Mouse (Mus musculus) heart, embryonic 11.5 days (tissue): ENCODE data around the gene Lyst. TPM values are rescaled to one million over a fixed set of nuclear protein-coding genes. Genes with fewer than 3 reads are reported as not detected.
A peak's percentile ranks its signal among the peaks of the same experiment; 100 is the strongest.

ENCODE experiments used
- ATAC-seq: fragments of 200-750 bp; cut with Nextera tagmentation; replicated peaks from 2 replicates; pipeline ENCODE4 v1.8.0; 2017; ENCODE audit warnings: moderate library complexity; ENCODE audit not compliant: insufficient number of reproducible peaks, low FRiP score, low TSS enrichment
- H3K27ac ChIP-seq: fragments of 300-500 bp; sonication (generic); 2 replicates; pipeline ENCODE4 v1.5.1; 2014; ENCODE audit warnings: mild to moderate bottlenecking, low read depth, low read length
- H3K27me3 ChIP-seq: fragments of 300-500 bp; sonication (generic); 2 replicates; pipeline ENCODE4 v1.6.1; 2014; ENCODE audit warnings: mild to moderate bottlenecking, low read length, mixed read lengths; ENCODE audit not compliant: control insufficient read depth, insufficient read depth
- H3K36me3 ChIP-seq: fragments of 300-500 bp; sonication (generic); 2 replicates; pipeline ENCODE4 v1.6.1; 2014; ENCODE audit warnings: mild to moderate bottlenecking, low read length, moderate library complexity, mixed read lengths; ENCODE audit not compliant: control insufficient read depth, insufficient read depth
- H3K4me1 ChIP-seq: fragments of 300-500 bp; sonication (generic); 2 replicates; pipeline ENCODE4 v1.6.1; 2014; ENCODE audit warnings: low read length; ENCODE audit not compliant: control insufficient read depth, insufficient read depth
- H3K4me2 ChIP-seq: fragments of 300-500 bp; sonication (generic); 2 replicates; pipeline ENCODE4 v1.6.1; 2014; ENCODE audit warnings: mild to moderate bottlenecking, moderate library complexity
- H3K4me3 ChIP-seq: fragments of 300-500 bp; sonication (generic); 2 replicates; pipeline ENCODE4 v1.5.1; 2014; ENCODE audit warnings: low read depth, low read length
- H3K9ac ChIP-seq: fragments of 300-500 bp; sonication (generic); 2 replicates; pipeline ENCODE4 v1.6.1; 2014; ENCODE audit warnings: mild to moderate bottlenecking, low read depth, low read length, moderate library complexity
- H3K9me3 ChIP-seq: fragments of 300-500 bp; sonication (generic); replicated peaks from 2 replicates; pipeline ENCODE4 v1.6.1; 2016; ENCODE audit warnings: low read length; ENCODE audit not compliant: control insufficient read depth
- WGBS: fragments of 180-500 bp; shearing (Covaris S2); extraction: QIAGEN DNeasy Blood & Tissue Kit; methylation state at CpG from one replicate; pipeline ENCODE4 v1.1.7; 2014; ENCODE audit not compliant: insufficient replicate concordance; 5-methylcytosine and 5-hydroxymethylcytosine counted together
- polyA plus RNA-seq: library from polyadenylated mRNA; unstranded; fragments of >200 nt; fragmentation: Nextera tagmentation; extraction: Ambion mirVana; gene quantifications from 2 replicates; pipeline ENCODE4 v1.2.1, GENCODE M21; 2014

The Lyst gene
- polyA plus RNA-seq, 1 experiment from 2014 or later: 3.9 TPM

- Histone ChIP-seq H3K9ac (no peak overlapping the region), H3K4me2 (no peak overlapping the region), H3K4me3 (no peak overlapping the region), H3K9me3 (no peaks in the 10 kb centered on the region), H3K36me3 (no peaks in the 10 kb centered on the region), H3K27me3 (no peaks in the 10 kb centered on the region), H3K4me1 (no peaks in the 10 kb centered on the region), H3K27ac (no peak overlapping the region)
- ATAC-seq: no peak
- whole genome bisulfite sequencing: 82% methylated on average over 3 of the region's 3 CpGs
Observed at GRCm38 (mm10) chr13:13555196-13555595, 35.0 kb upstream of the Lyst start.

GRCm38 (mm10) chr13:13557001-13557743 lies 33.0 kb upstream of the Lyst start:
- Histone ChIP-seq H3K9me3 (no peaks in the 10 kb centered on the region), H3K4me2 (no peak overlapping the region), H3K27me3 (no peaks in the 10 kb centered on the region), H3K27ac (no peak overlapping the region), H3K4me3 (no peak overlapping the region), H3K9ac (no peak overlapping the region), H3K4me1 (no peaks in the 10 kb centered on the region), H3K36me3 (no peaks in the 10 kb centered on the region)
- 81% methylated on average over 5 of the region's 5 CpGs for WGBS
- ATAC-seq: no peak

- Histone ChIP-seq H3K4me2 (no peak overlapping the region), H3K9me3 (no peaks in the 10 kb centered on the region), H3K9ac (no peak overlapping the region), H3K36me3 (no peaks in the 10 kb centered on the region), H3K4me3 (no peak overlapping the region), H3K27me3 (no peaks in the 10 kb centered on the region), H3K4me1 (no peaks in the 10 kb centered on the region), H3K27ac (no peak overlapping the region)
- ATAC-seq: no peak
- 59% methylated on average over 2 of the region's 2 CpGs for WGBS
Observed at GRCm38 (mm10) chr13:13558251-13558650, 31.9 kb upstream of the Lyst start.

GRCm38 (mm10) chr13:13558900-13559299 lies 31.3 kb upstream of the Lyst start:
- H3K4me2 ChIP-seq: no peak overlapping the region
- H3K9ac ChIP-seq: no peak overlapping the region
- H3K4me1 ChIP-seq: no peaks in the 10 kb centered on the region
- no peaks in the 10 kb centered on the region for H3K36me3 ChIP-seq
- H3K9me3 ChIP-seq: no peaks in the 10 kb centered on the region
- H3K4me3 ChIP-seq: no peak overlapping the region
- WGBS: 70% methylated on average over 5 of the region's 5 CpGs
- no peak overlapping the region for H3K27ac ChIP-seq
- no peaks in the 10 kb centered on the region for H3K27me3 ChIP-seq
- no peak for ATAC-seq

- H3K27me3 ChIP-seq: no peaks in the 10 kb centered on the region
- no peak overlapping the region for H3K4me2 ChIP-seq
- ATAC-seq: no peak
- H3K9ac ChIP-seq: no peak overlapping the region
- no peak overlapping the region for H3K27ac ChIP-seq
- no peak overlapping the region for H3K4me3 ChIP-seq
- no peaks in the 10 kb centered on the region for H3K36me3 ChIP-seq
- WGBS: 84% methylated on average over 6 of the region's 6 CpGs
- no peaks in the 10 kb centered on the region for H3K4me1 ChIP-seq
- no peaks in the 10 kb centered on the region for H3K9me3 ChIP-seq
Observed at GRCm38 (mm10) chr13:13562571-13562970, 27.6 kb upstream of the Lyst start.

- Histone ChIP-seq H3K4me2 (no peak overlapping the region), H3K36me3 (no peaks in the 10 kb centered on the region), H3K27ac (no peak overlapping the region), H3K4me1 (peaks cover 11% of the 10 kb centered on the region; the same call in 1 of the 2 replicates), H3K9ac (no peak overlapping the region), H3K9me3 (no peaks in the 10 kb centered on the region), H3K27me3 (no peaks in the 10 kb centered on the region), H3K4me3 (no peak overlapping the region)
- WGBS: 49% methylated on average over 2 of the region's 2 CpGs
- ATAC-seq: no peak
Observed at GRCm38 (mm10) chr13:13564116-13564515, 26.1 kb upstream of the Lyst start.

- Histone ChIP-seq H3K27me3 (no peaks in the 10 kb centered on the region), H3K4me3 (no peak overlapping the region), H3K27ac (no peak overlapping the region), H3K9ac (no peak overlapping the region), H3K36me3 (no peaks in the 10 kb centered on the region), H3K9me3 (no peaks in the 10 kb centered on the region), H3K4me1 (peaks cover 15% of the 10 kb centered on the region; the same call in 1 of the 2 replicates), H3K4me2 (no peak overlapping the region)
- ATAC-seq: no peak
- WGBS: 58% methylated on average over 4 of the region's 4 CpGs
Observed at GRCm38 (mm10) chr13:13564541-13564940, 25.7 kb upstream of the Lyst start.

- H3K36me3 ChIP-seq: no peaks in the 10 kb centered on the region
- WGBS: 82% methylated on average over 6 of the region's 6 CpGs
- H3K9me3 ChIP-seq: no peaks in the 10 kb centered on the region
- H3K4me1 ChIP-seq: peaks cover 16% of the 10 kb centered on the region; the same call in 1 of the 2 replicates
- ATAC-seq: no peak
- no peak overlapping the region for H3K4me2 ChIP-seq
- H3K4me3 ChIP-seq: no peak overlapping the region
- H3K27me3 ChIP-seq: no peaks in the 10 kb centered on the region
- H3K9ac ChIP-seq: no peak overlapping the region
- no peak overlapping the region for H3K27ac ChIP-seq
Observed at GRCm38 (mm10) chr13:13567640-13568039, 22.6 kb upstream of the Lyst start.

GRCm38 (mm10) chr13:13568824-13569223 lies 21.4 kb upstream of the Lyst start:
- no peak overlapping the region for H3K27ac ChIP-seq
- no peaks in the 10 kb centered on the region for H3K27me3 ChIP-seq
- no peak overlapping the region for H3K9ac ChIP-seq
- no peak overlapping the region for H3K4me3 ChIP-seq
- H3K9me3 ChIP-seq: no peaks in the 10 kb centered on the region
- H3K4me1 ChIP-seq: peaks cover 16% of the 10 kb centered on the region; the same call in 1 of the 2 replicates
- no peaks in the 10 kb centered on the region for H3K36me3 ChIP-seq
- 35% methylated on average over 1 of the region's 1 CpGs for WGBS
- no peak overlapping the region for H3K4me2 ChIP-seq
- 0 out of 2 replicates have a peak, but pooled peaks have one; percentile 26 for ATAC-seq
